Mouse (Mus musculus) cortical plate, adult 2 months (tissue): ENCODE measurements around the gene Eno4.

Source experiments
- CTCF ChIP-seq: fragments of 200-500 bp; IDR thresholded peaks from 2 replicates; pipeline ENCODE4 v1.5.1; 2011; ENCODE audit warnings: mild to moderate bottlenecking, control low read depth, low read length; ENCODE audit not compliant: insufficient read depth; ENCODE audit errors: extremely low read depth
- POLR2A ChIP-seq: fragments of 200-500 bp; IDR thresholded peaks from 2 replicates; pipeline ENCODE4 v1.6.1; 2011; ENCODE audit warnings: mild to moderate bottlenecking, low read length, control low read depth; ENCODE audit not compliant: insufficient read depth; ENCODE audit errors: extremely low read depth

- TF ChIP-seq POLR2A (no peak), CTCF (no peak)
These were observed 10.2 kb upstream of the Eno4 start for GRCm38 (mm10) chr19:58933062-58933461.
